Mouse (Mus musculus) cortical plate, adult 2 months (tissue): ENCODE measurements around the gene Rabgap1. TPM values are rescaled to one million over a fixed set of nuclear protein-coding genes. Genes with fewer than 3 reads are reported as not detected.
"Not testable (repeated sequence)": the region's sequence is repeated elsewhere in the genome, so short reads cannot be mapped to it uniquely, and the experiment has no call there.

Source experiments
- H3K27ac ChIP-seq: fragments of 200-500 bp; 2 replicates; pipeline ENCODE4 v1.5.1; 2012; ENCODE audit warnings: low read length, control low read depth, inconsistent platforms; ENCODE audit not compliant: insufficient read depth
- H3K4me1 ChIP-seq: fragments of 200-500 bp; 2 replicates; pipeline ENCODE4 v1.6.1; 2011; ENCODE audit warnings: low read length; ENCODE audit not compliant: control insufficient read depth, insufficient read depth
- H3K4me3 ChIP-seq: fragments of 200-500 bp; 2 replicates; pipeline ENCODE4 v1.5.1; 2011; ENCODE audit warnings: mild to moderate bottlenecking, low read length, control low read depth; ENCODE audit not compliant: insufficient read depth
- CTCF ChIP-seq: fragments of 200-500 bp; IDR thresholded peaks from 2 replicates; pipeline ENCODE4 v1.5.1; 2011; ENCODE audit warnings: mild to moderate bottlenecking, control low read depth, low read length; ENCODE audit not compliant: insufficient read depth; ENCODE audit errors: extremely low read depth
- POLR2A ChIP-seq: fragments of 200-500 bp; IDR thresholded peaks from 2 replicates; pipeline ENCODE4 v1.6.1; 2011; ENCODE audit warnings: mild to moderate bottlenecking, low read length, control low read depth; ENCODE audit not compliant: insufficient read depth; ENCODE audit errors: extremely low read depth
- polyA plus RNA-seq: library from polyadenylated mRNA; depleted of rRNA; stranded (reverse); fragments of >200 nt; gene quantifications from 2 replicates; pipeline ENCODE4 v1.2.3, GENCODE M21; 2012

Gene Rabgap1
- polyA plus RNA-seq, 1 experiment: 41.7 TPM

DNA sequence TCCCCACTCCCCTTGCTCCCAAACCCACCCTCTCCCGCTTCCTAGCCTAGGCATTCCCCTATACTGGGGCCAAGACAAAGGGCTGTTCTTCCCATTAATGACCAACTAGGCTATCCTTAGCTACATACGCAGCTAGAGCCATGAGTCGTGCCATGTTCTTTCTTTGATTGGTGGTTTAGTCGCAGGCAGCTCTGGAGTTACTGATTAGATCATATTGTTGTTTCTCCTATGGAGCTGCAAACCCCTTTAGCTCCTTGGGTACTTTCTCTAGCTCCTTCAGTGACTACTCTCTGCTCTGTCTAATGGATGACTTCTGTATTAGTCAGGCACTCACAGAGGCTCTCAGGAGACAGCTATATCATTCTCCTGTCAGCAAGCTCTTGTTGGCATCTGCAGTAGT lies 54.2 kb downstream of the Rabgap1 start:
- Histone ChIP-seq H3K4me1 (no peaks in the 10 kb centered on the region), H3K4me3 (no peak overlapping the region), H3K27ac (no peak overlapping the region)
- no peak for TF ChIP-seq POLR2A
- no peak for TF ChIP-seq CTCF

DNA sequence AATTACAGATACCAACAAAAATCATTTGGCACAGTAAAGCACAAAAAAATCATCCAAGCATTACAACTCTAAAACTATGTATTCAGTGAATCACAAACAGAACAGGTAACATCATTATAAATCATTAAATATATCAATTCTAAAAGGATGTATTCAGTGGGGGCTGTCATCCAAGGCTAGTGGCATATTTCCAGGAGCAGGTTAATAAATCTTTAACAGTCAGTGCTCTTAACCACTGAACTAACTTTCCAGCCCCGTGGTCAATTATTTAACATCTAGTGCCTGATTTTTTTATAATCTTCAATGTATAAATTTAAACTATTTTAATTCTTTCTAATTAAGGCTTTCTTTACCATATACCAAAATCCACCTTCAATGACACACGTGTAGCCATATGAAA lies 62.8 kb downstream of the Rabgap1 start:
- H3K27ac ChIP-seq, H3K4me1 ChIP-seq, H3K4me3 ChIP-seq: not testable (repeated sequence)

DNA sequence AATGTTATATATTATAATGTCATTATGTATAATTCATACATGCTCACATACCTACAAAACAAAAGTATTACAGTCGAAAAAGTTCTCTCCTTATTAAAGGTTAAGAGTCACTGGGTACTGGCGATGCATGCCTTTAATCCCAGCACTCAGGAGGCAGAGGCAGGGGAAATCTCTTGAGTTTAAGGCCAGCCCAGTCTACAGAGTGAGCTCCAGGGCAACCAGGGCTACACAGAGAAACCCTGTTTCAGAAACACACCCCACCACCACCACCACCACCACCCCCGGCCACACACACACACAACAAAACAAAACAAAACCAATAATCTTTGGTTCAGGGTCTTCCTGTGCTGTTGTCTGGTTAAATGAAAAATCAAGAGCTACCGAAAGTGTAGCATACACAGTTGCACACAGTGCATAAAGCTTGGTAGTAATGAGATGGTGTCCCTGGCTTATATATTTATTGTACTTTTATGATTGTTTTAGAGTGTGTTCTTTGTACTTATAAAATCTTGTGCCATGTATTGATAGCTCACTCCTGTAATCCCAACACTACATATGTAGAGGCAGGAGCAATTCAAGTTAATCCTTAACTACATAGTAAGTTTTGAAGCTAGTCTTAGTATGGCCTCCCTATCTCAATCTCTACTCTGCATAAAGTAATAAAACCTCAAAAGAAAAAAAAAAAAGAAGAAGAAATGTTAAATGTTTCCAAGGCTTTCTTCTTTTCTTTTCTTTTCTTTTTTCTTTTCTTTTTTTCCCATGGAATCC lies 68.2 kb downstream of the Rabgap1 start:
- Histone ChIP-seq H3K4me1 (peaks cover 6% of the 10 kb centered on the region), H3K4me3 (no peak overlapping the region), H3K27ac (no peak overlapping the region)
- TF ChIP-seq CTCF (no peak), POLR2A (no peak)

DNA sequence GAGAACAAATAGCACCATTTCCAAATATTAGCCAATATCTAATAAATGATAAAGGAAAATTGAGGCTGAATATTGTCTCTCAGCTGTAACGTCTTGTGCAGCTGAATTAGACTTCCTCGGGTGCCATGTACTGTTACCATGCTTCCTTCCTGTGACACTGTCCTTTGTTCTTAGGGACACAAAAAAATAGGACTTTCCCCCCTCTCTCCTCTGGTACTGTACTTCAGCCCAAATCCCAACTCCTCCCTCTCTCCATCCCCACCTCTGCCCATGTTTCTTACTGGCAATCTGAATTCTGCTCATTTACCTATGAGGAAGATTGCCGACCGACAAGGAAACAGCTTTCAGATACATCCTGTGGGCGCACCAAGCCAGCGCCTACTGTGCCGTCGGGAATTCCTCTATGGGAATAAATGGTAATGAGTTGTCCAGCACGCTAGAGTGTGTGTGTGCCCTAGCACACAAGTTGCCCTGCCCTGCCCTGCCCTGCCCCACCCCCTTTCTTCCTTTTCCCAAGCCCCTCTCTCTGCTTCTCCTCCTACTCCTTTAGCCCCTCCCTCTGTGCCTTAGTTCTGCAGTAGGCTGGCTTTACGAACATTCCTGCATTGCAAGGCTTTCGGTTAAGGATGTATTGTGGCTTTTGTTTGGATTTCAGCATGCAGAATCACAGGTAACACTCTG lies 73.1 kb downstream of the Rabgap1 start, which contains the start of gene Gpr21:
Gpr21 (plus strand) TSS at position 303 of the 681 bp plus-strand sequence.
- H3K4me3 ChIP-seq: peak within 1 kb of the TSS; percentile 10
- H3K4me1 ChIP-seq: peaks cover 6% of the 10 kb centered on the region
- peak within 1 kb of the TSS; percentile 2; the same call in 1 of the 2 replicates for H3K27ac ChIP-seq
- TF ChIP-seq CTCF (no peak), POLR2A (no peak)

DNA sequence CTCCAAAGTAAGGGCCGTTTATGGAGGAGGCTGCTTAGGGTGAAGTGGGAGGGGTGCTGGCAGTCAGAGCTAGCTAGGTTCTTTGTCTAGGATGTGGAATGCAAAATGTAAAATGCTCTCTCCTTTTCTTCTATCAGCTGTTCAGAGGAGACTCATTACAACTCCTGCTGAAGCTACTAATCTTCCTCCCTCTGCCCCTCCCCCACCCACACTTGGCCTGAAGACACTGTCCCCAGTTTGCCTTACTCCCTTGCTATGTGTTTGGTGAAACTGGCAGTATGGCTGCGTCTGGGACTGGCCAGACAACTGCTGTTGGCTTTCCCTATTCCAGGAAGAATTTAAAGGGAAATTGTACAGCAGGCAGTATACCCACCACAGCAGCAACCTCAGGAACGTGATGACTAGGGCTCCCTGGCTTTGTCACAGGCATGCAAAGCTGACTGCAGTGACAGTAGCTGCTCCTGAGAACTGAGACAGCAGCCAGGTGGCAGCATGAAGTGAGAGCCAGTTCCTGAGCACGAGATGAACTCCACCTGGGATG lies 73.9 kb downstream of the Rabgap1 start:
- Histone ChIP-seq H3K4me3 (no peak overlapping the region; the same call in 1 of the 2 replicates), H3K27ac (no peak overlapping the region), H3K4me1 (peaks cover 4% of the 10 kb centered on the region)
- 0 out of 2 replicates have a peak, but pooled peaks have one; percentile 2 for TF ChIP-seq CTCF
- no peak; the same call in 1 of the 2 replicates for TF ChIP-seq POLR2A

DNA sequence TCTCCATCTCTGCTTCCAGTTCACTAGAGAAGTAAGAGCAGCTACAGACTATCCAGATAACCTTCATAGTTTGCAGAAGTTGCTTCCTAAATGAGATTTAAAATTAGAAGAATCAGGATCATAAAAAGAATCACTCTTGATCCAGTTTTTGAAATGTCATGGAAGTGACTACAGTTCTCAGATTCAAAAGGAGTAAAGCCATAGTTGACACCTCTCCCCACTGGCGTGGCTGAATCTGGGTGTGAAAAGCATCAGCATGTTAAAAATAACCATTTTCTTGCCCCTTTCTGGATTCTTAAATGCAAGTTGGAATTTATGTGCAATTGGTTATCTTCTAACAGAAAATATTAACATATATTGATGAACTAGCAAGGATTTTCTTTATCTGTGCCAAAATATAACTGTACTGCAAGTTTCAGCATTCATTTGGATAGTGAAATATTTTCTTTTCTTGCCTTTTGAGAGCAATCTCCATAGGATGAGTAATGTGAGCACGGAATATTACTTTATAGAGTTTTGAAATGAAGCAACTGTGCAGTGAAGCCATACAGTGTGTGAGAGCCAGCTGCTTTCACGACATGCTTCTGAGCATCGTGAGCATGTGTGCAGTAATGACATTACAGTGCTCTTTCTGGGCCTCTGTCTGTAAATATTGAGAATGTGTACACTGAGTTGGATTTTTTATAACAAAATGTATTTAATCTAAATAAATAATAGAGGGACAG lies 75.6 kb downstream of the Rabgap1 start:
- no peak overlapping the region for H3K4me3 ChIP-seq
- TF ChIP-seq POLR2A (no peak), CTCF (no peak)

DNA sequence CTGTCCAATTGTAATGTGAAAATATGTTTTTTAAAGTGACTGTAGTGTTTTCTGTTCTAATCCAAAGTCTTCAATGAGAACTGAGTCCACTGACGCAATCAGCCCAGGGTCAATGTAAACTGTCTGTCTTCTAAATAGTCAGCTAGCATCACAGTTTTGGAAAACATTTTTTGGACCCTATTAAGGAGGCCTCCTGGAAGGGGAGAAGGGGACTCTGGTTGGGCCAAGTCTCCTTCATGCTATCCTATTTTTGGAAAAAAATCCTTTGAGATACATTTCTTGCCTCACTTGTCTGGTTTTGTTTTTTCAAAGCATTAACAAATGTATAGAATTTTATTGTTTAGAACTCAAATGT lies 76.2 kb downstream of the Rabgap1 start:
- Histone ChIP-seq H3K4me3 (no peak overlapping the region), H3K4me1 (peaks cover 4% of the 10 kb centered on the region), H3K27ac (no peak overlapping the region)
- TF ChIP-seq POLR2A: no peak
- TF ChIP-seq CTCF: no peak

More for the DNA sequence above, 75.6 kb downstream of the Rabgap1 start:
- Histone ChIP-seq H3K4me1 (peaks cover 4% of the 10 kb centered on the region), H3K27ac (0 out of 2 replicates have a peak overlapping the region, but pooled peaks have one; percentile 10)

DNA sequence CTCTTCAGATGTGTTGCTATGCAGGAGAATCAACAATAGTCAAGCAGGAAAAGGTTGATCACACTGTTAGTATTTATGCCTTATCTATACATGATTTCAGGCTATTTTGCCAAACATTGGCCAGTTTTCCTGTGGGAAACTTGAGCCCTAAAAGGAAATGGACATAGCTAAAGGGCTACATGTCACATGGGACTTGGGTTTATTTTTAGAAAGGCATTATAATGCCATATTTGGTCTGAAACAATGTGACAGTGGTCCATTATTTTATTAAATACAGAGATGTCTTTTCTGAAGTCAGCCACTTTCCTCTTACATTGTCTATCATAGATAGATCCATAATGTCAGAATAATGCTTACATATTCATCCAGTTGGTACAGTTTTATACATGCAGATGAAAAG lies 84.5 kb downstream of the Rabgap1 start:
- Histone ChIP-seq H3K4me3 (no peak overlapping the region), H3K27ac (no peak overlapping the region), H3K4me1 (0 out of 2 replicates have a peak, but pooled peaks cover 2% of the 10 kb centered on the region)
- TF ChIP-seq POLR2A (no peak), CTCF (no peak)

DNA sequence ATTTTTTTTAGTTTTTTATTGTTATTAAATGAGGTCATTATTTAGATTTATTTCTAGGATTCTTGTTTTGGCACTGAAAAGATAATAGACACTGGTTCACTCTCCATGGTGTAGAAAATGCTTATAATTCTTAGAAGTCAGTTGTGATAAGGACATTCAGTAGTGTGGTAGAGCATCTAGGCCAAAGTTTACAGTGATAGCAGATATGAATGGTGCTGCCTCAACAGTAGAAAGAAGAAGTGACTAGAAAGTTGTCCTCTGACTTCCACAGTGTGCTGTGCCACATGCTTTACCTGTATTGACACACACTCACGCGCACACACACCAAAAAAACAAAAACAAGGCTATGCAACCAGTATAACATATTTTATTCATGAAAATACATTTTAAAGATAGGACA lies 86.3 kb downstream of the Rabgap1 start:
- no peak overlapping the region for H3K4me3 ChIP-seq
- TF ChIP-seq POLR2A (no peak), CTCF (no peak)
- no peaks in the 10 kb centered on the region for H3K4me1 ChIP-seq
- no peak overlapping the region for H3K27ac ChIP-seq
